Mouse (Mus musculus) erythroblast, embryonic 14.5 days (primary cell): ENCODE results near the gene Sapcd1. TPM values are rescaled to one million over a fixed set of nuclear protein-coding genes. Genes with fewer than 3 reads are reported as not detected.

Source experiments
- H3K27me3 ChIP-seq: 2 replicates; pipeline ENCODE4 v1.6.1; 2012; ENCODE audit warnings: inconsistent platforms; ENCODE audit not compliant: control insufficient read depth
- H3K36me3 ChIP-seq: 2 replicates; pipeline ENCODE4 v1.6.1; 2012; ENCODE audit warnings: mild to moderate bottlenecking, inconsistent platforms; ENCODE audit not compliant: control insufficient read depth
- H3K4me1 ChIP-seq: 2 replicates; pipeline ENCODE4 v1.6.1; 2012; ENCODE audit warnings: inconsistent platforms; ENCODE audit not compliant: control insufficient read depth
- H3K4me3 ChIP-seq: replicated peaks from 2 replicates; pipeline ENCODE3; 2012; ENCODE audit warnings: moderate library complexity, mild to moderate bottlenecking, inconsistent platforms
- H3K9me3 ChIP-seq: 2 replicates; pipeline ENCODE4 v1.6.1; 2012; ENCODE audit warnings: low read length, inconsistent platforms, mixed read lengths; ENCODE audit not compliant: control insufficient read depth
- GATA1 ChIP-seq: IDR thresholded peaks from 2 replicates; pipeline ENCODE4 v1.6.1; 2012; ENCODE audit warnings: low read length, inconsistent platforms, mixed read lengths
- TAL1 ChIP-seq: IDR thresholded peaks from 3 replicates; pipeline ENCODE4 v1.6.1; 2012; ENCODE audit warnings: low read length, inconsistent platforms, mixed read lengths
- polyA plus RNA-seq: library from polyadenylated mRNA; stranded (reverse); fragments of >175 nt; gene quantifications from 2 replicates; pipeline ENCODE4 v1.2.3, GENCODE M21; 2012

Sapcd1 gene
- 0.87 and 0.97 TPM in 2 replicates for polyA plus RNA-seq

DNA sequence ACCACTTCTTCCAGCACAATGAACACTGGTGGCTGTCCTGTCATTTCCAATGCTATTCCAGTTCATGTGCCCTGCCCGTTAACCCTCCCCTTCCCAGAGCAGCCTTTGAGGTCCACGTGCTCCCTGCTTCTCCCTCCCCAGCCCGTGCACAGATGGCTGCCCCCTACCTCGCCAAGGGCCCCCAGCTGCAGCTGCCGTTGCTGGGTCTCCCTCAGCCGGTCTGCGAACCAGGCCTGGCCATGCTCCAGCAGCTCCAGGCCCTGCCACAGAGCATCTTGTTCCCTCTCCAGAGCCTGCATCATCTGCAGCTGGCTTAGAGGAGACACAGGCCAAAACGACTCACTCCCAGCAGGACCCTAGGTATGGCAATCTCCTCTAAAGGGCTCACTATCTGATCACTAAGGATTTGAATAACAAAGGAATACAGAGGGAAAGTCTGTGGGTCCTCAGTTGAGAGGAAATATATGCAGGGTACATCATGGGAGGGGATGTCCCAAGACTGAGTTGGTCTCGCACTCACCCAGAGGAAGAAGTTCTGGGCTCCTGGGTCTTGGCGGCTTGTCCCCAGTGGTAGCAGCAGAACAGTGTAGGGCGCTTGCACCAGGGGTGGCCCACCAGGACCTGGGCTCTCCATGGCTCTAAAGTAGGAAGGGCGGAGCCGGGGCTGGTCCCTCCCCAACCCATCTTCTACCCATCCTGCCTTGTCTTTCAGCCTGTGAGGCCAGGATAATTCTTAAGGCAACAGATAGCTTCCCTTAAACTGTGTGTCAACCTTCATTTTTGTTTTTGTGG, at the start of gene Sapcd1:
TSS of gene Sapcd1 (minus strand) at position 740 of the 792 bp plus-strand sequence.
- Histone ChIP-seq H3K9me3 (no peaks in the 10 kb centered on the region), H3K36me3 (no peaks in the 10 kb centered on the region; the same call in 1 of the 2 replicates), H3K27me3 (peaks cover 2% of the 10 kb centered on the region; the same call in 1 of the 2 replicates), H3K4me1 (peaks cover 60% of the 10 kb centered on the region), H3K4me3 (no peak within 1 kb of the TSS)
- TF ChIP-seq TAL1 (no peak), GATA1 (no peak)

DNA sequence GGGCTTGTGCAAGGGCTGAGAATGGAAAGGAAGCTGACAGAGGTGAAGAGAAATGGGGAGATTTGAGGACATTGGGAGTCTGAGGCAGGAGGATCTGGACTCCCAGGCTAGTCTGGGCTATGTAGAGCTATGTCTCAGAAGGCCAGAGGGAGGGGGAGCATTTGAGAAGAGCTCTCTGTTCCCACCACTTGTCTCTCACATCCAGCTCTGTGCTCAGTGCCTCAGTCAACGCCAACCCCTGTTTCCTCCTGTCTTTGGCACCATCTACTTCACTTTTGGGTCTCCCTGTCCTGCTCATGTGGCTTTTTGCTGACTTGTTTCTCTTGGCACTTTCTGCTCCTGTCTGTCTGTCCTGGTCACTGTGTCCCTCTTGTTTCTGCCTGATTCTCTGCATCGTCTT, 49.5 kb upstream of the Sapcd1 start:
- Histone ChIP-seq H3K4me1 (peaks cover 47% of the 10 kb centered on the region), H3K9me3 (peaks cover 2% of the 10 kb centered on the region), H3K27me3 (peaks cover 35% of the 10 kb centered on the region), H3K36me3 (no peaks in the 10 kb centered on the region), H3K4me3 (no peak overlapping the region)
- TF ChIP-seq GATA1 (no peak), TAL1 (no peak)

DNA sequence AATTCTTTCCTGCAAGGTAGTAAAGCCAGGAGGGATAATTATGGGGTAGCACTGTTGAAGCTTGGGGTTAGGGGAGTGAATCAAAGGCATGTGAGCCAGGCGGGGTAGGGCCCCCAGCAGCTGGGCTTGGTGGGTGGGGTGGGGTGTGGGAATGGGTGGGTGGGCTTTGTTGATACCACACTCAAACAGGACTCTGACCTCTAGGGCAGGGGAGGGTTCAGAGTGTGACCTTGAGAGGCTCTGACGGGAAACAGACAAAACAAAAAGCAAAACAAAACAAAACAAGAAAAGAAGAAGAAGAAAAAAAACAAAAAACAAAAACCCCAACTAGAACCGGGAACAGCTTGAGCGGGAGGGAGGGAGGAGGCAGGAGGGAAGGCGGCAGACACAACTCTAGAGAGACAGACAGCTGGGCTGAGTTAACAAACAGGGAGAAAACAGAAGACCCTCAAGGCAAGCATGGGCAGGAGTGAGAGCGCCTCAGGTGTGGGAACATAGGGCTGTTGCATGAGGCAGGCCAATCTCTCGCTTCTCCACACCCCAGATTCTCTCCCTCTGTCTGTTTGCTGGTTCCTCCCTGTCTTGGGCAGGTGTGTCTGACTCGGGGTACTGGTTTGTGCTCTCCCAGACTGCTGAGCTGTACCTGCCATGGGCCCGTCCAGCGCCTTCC, 48.8 kb upstream of the Sapcd1 start, which contains the start of gene Ly6g6e:
TSS of gene Ly6g6e (plus strand) at position 396 of the 670 bp plus-strand sequence.
- Histone ChIP-seq H3K9me3 (peaks cover 2% of the 10 kb centered on the region), H3K27me3 (peaks cover 40% of the 10 kb centered on the region), H3K36me3 (no peaks in the 10 kb centered on the region), H3K4me1 (peaks cover 47% of the 10 kb centered on the region), H3K4me3 (no peak within 1 kb of the TSS)
- no peak for TF ChIP-seq TAL1

DNA sequence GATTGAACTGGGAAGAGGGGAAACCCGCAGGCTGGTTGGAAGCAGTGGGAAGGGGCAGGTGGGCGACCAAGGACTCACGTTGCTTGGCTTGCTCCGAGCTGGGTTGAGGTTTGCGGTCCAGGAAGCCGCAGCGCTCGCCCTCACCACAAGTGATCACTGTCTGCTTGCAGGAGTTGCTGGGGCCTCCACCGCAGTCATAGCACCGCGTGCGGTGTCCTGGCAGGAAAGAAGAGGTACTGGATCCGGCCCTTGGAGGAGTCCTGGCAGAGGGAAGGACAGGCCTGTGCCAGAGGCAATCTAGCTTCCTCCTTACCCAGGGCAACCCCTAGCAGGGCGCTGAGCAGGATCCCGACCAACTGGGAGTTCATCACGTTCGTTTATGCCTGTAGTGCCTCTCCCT, 46.3 kb upstream of the Sapcd1 start:
- Histone ChIP-seq H3K36me3 (no peaks in the 10 kb centered on the region), H3K4me1 (peaks cover 30% of the 10 kb centered on the region), H3K27me3 (peaks cover 56% of the 10 kb centered on the region), H3K4me3 (no peak overlapping the region), H3K9me3 (peaks cover 2% of the 10 kb centered on the region)
- TF ChIP-seq GATA1 (no peak), TAL1 (no peak)

DNA sequence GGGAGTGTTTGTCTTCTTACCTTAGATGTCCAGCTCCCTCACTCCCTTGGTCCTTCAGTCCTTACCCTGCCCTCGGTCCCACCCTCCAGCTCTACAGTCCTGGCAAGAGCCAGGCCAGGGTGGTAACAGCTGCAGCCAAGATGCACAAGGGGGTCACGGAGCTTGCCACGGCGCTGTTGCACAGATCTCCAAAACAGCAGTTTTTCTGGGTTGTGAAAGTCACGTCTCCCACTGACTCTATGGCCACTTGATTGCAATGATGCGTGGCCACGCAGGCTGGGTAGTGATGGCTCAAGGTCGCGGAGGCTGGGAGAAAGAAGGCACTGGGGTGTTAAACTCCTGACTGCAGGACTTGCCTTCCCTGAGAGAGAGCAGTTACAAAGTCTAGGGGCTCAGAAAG, 43.6 kb upstream of the Sapcd1 start:
- H3K36me3 ChIP-seq = no peaks in the 10 kb centered on the region
- peaks cover 15% of the 10 kb centered on the region for H3K4me1 ChIP-seq

DNA sequence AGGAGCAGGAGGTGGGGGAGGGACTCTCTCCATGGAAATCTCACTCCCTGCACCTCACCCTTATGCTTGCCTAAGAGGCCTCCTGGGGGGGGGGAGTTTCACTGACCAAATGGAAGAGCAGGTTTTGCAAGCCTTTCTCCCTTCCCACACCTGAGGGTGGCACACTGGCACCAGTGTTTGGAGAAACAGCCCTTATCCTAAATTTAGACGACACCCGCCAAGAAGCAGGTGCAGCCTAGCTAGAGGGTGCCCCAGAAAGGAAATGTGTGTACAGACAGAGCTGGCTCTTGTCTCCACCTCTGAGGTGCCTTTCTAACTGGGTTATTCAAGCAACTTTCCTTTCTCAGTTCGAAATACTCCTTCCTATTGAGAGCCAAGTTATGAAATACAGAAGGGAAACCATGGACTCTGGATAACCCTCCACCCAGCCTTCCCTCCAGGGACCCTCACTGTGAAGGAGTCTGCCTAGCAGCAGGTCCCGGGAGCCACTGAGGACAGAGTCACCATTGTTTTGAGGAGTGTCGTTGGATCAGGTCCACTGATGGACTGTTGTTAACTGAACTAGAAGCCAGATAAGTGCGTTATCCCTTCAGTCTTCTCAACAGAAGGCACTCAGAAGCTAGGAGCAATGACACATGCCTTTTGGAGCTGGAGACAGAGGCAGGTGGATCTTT, 42.9 kb upstream of the Sapcd1 start:
- TF ChIP-seq TAL1 (no peak), GATA1 (no peak)
- Histone ChIP-seq H3K36me3 (no peaks in the 10 kb centered on the region), H3K4me3 (no peak overlapping the region), H3K9me3 (peaks cover 2% of the 10 kb centered on the region), H3K4me1 (peaks cover 20% of the 10 kb centered on the region), H3K27me3 (peaks cover 66% of the 10 kb centered on the region)

More for the DNA sequence above, 43.6 kb upstream of the Sapcd1 start:
- Histone ChIP-seq H3K4me3 (no peak overlapping the region), H3K9me3 (peaks cover 2% of the 10 kb centered on the region), H3K27me3 (peaks cover 64% of the 10 kb centered on the region)
- no peak for TF ChIP-seq TAL1
- no peak for TF ChIP-seq GATA1

DNA sequence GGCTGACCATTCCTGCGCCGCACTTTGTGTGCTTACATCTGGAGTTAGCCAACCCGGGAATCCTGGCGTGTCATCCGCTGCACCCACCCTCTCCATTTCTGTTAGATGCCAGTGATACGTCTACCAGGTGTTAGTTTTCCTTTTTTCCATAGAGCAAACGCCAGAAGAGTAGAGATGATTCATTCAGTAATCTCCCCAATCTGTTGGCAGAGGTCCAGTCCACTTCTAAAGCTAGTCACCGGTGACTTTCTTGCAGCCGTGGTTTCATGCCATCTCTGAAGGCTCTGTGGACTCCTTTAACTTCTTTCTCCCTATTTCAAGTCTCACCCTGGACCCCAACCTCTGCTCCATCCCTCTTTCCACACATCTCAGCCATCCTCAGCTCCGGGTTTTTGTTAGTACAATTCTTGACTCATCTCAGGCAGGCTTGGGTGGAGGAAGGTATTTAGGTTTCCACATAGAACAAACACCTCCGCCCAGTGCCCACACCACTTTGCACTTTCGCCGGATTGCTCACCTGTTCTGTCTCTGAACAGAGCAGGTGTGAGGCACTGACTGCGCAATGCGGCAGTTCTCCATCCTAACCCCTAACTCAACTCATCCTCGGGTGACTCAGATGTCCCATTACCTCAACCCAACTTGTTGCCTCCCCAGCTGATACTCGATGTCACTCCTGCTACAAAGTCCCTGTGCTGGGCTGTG, 40.5 kb upstream of the Sapcd1 start:
- Histone ChIP-seq H3K4me3 (no peak overlapping the region), H3K9me3 (no peaks in the 10 kb centered on the region; the same call in 1 of the 2 replicates), H3K27me3 (peaks cover 78% of the 10 kb centered on the region), H3K36me3 (no peaks in the 10 kb centered on the region), H3K4me1 (peaks cover 28% of the 10 kb centered on the region)
- TF ChIP-seq TAL1 (no peak), GATA1 (no peak)

DNA sequence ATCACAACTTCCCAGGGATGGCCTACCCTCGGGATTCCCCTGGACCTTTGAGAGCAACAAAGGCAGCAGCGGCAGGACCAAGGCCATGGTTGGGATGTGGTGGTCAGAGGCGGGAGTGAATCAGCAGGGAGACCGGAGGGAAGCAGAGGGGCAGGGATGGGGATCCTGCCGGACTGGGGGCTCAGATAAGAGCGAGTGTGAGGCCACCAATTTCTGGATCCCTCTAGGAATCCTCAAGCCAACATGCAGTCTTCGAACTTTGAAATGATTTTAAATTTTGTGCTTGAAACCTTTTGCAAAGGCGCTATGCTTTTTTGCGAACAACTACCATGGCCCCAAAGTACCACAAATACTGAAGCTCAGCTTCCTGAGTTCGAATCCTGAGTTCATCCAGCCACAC, 38.3 kb upstream of the Sapcd1 start, which contains the start of gene Mpig6b:
TSS of gene Mpig6b (minus strand) at position 101 of the 400 bp plus-strand sequence.
- Histone ChIP-seq H3K4me1 (peaks cover 35% of the 10 kb centered on the region), H3K4me3 (peak within 1 kb of the TSS; percentile 23), H3K27me3 (peaks cover 78% of the 10 kb centered on the region), H3K36me3 (peaks cover 3% of the 10 kb centered on the region; the same call in 1 of the 2 replicates), H3K9me3 (no peaks in the 10 kb centered on the region; the same call in 1 of the 2 replicates)
- no peak for TF ChIP-seq GATA1
- TF ChIP-seq TAL1 = no peak
